Mouse (Mus musculus): ENCODE measurements around the gene Pigv. TPM values are rescaled to one million over a fixed set of nuclear protein-coding genes. Genes with fewer than 3 reads are reported as not detected.

The Pigv gene
- 13.2 and 15.4 TPM in 2 replicates for total RNA-seq (2014; fragmentation: Nextera tagmentation)
- total RNA-seq (2017), result 5.6 and 5.7 TPM in 2 replicates
- polyA plus RNA-seq (2012), result 11.4 and 12.7 TPM in 2 replicates

GRCm38 (mm10) chr4:133671881-133672844, at the start of gene Pigv:
TSS of gene Pigv (minus strand) at chr4:133672647.
- DNase-seq (ENCODE audit: low spot score), result peak; percentile 77

DNA sequence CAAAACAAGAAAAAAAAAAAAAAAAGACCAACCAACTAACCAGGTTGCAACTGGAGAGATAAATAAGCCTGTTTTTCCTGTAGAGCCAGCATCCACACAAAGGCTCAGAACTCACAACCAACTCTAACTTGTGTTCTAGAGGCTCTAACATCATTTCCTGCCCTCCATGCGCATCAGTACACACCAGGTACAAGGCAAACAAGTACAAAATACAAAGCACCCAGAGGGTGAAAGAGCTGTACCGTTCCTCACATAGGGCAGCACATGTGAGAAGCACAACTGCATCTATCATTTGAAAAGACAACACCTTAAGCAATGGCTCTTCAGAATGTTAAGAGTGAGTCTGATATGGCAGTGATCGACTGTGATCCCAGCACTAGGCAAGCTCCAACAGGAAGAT, 47.3 kb upstream of the Pigv start:
- peaks cover 53% of the 10 kb centered on the region for H3K4me1 ChIP-seq (ENCODE audit: insufficient read depth, low read depth, low read length)
- DNase-seq (ENCODE audit: low spot score) (no peak), ATAC-seq (ENCODE audit: extremely low read depth, insufficient number of reproducible peaks, low FRiP score, poor library complexity, severe bottlenecking) (no peak)
- H3K9me3 ChIP-seq (replicated peaks), result no peaks in the 10 kb centered on the region
- TF ChIP-seq POLR2AphosphoS5 (IDR thresholded peaks at IDR 0.05; ENCODE audit: insufficient replicate concordance, low read depth, low read length) (no peak), CTCF (IDR thresholded peaks at IDR 0.05; ENCODE audit: low read depth, low read length) (no peak), GATA1 (IDR thresholded peaks at IDR 0.05; ENCODE audit: borderline replicate concordance, low read length) (no peak), TAL1 (conservative IDR thresholded peaks at IDR 0.05; ENCODE audit: low read depth, low read length) (no peak), GATA2 (IDR thresholded peaks at IDR 0.05; ENCODE audit: borderline replicate concordance, low read depth, low read length) (no peak)
- no peaks in the 10 kb centered on the region for H3K27me3 ChIP-seq (ENCODE audit: insufficient read depth, low read length)
- peaks cover 97% of the 10 kb centered on the region for H3K36me3 ChIP-seq (replicated peaks)
- H3K4me3 ChIP-seq (ENCODE audit: low read depth, low read length), result no peak overlapping the region

More at GRCm38 (mm10) chr4:133671881-133672844, at the start of gene Pigv:
- Histone ChIP-seq H3K9me3 (replicated peaks) (no peaks in the 10 kb centered on the region), H3K27me3 (ENCODE audit: insufficient read depth, low read length) (no peaks in the 10 kb centered on the region), H3K4me1 (ENCODE audit: insufficient read depth, low read depth, low read length) (peaks cover 72% of the 10 kb centered on the region), H3K36me3 (replicated peaks) (peaks cover 38% of the 10 kb centered on the region), H3K4me3 (ENCODE audit: low read depth, low read length) (peak within 1 kb of the TSS; percentile 76)
- peak; percentile 12; the same call in 1 of the 2 replicates for ATAC-seq (ENCODE audit: extremely low read depth, insufficient number of reproducible peaks, low FRiP score, poor library complexity, severe bottlenecking)
- no peak for TF ChIP-seq GATA2 (IDR thresholded peaks at IDR 0.05; ENCODE audit: borderline replicate concordance, low read depth, low read length)
- TF ChIP-seq POLR2AphosphoS5 (IDR thresholded peaks at IDR 0.05; ENCODE audit: insufficient replicate concordance, low read depth, low read length), result no peak
- TF ChIP-seq GATA1 (IDR thresholded peaks at IDR 0.05; ENCODE audit: borderline replicate concordance, low read length), result no peak
- TF ChIP-seq TAL1 (conservative IDR thresholded peaks at IDR 0.05; ENCODE audit: low read depth, low read length), result no peak
- no peak for TF ChIP-seq CTCF (IDR thresholded peaks at IDR 0.05; ENCODE audit: low read depth, low read length)

DNA sequence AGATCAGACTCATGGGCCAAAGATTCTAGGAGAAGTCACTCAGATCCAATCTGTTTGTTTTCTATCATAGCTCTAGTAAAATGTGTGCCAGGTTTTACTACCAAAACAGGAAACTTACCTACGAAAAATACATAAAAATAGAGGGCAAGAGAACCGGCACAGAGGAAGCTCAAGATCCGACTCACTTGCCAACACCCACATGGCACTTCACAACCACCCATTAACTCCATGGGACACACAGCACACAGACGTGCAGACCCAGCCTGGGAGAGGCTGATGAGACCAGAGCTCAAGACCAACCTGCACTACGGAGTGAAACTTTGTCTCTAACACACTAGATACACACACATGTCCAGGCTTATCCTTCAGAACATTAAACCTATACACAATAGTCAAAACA, 40.3 kb upstream of the Pigv start:
- peaks cover 59% of the 10 kb centered on the region for H3K4me1 ChIP-seq (ENCODE audit: insufficient read depth, low read depth, low read length)
- H3K36me3 ChIP-seq (replicated peaks), result peaks cover 98% of the 10 kb centered on the region

DNA sequence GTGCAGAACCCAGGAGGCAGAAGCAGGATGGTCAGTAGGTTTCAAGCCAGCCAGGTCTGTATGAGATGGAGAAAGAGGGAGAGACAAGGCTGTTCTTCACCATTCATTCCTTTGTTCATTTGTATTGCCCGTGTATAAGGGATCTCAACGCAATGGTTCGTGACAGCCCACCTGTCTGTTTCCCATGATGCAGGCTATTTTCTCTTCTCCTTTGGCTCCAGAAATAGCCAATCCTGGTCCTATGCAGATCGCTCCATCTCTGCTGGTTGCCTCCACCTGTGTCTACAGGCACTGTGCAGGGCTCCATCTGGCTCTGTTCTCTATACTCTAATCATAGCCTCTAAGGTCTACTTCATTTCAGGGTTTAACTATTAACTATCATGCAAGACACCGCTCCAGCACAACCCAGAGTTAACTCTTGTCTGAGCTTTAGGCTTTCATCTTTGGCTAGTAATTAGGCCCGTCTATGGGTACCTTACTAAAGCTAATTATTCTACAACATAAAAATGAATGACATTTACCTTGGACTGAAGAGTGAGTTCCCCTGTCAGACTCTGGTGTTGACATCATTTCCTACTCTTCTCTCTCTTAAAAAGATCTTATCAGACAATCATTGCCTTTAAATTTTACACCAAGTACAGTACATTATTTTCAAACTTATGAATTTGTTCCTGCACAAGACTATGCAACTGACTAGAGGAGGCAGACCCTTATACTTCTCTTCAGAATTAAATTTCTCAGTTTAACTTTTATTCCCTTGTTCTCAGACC, 39.0 kb upstream of the Pigv start:
- DNase-seq (ENCODE audit: low spot score) (no peak), ATAC-seq (ENCODE audit: extremely low read depth, insufficient number of reproducible peaks, low FRiP score, poor library complexity, severe bottlenecking) (no peak)
- Histone ChIP-seq H3K36me3 (replicated peaks) (peaks cover 98% of the 10 kb centered on the region), H3K4me3 (ENCODE audit: low read depth, low read length) (no peak overlapping the region), H3K4me1 (ENCODE audit: insufficient read depth, low read depth, low read length) (peaks cover 62% of the 10 kb centered on the region), H3K9me3 (replicated peaks) (no peaks in the 10 kb centered on the region), H3K27me3 (ENCODE audit: insufficient read depth, low read length) (no peaks in the 10 kb centered on the region)
- TF ChIP-seq TAL1 (conservative IDR thresholded peaks at IDR 0.05; ENCODE audit: low read depth, low read length), result no peak
- no peak for TF ChIP-seq GATA1 (IDR thresholded peaks at IDR 0.05; ENCODE audit: borderline replicate concordance, low read length)
- TF ChIP-seq GATA2 (IDR thresholded peaks at IDR 0.05; ENCODE audit: borderline replicate concordance, low read depth, low read length), result no peak
- TF ChIP-seq CTCF (IDR thresholded peaks at IDR 0.05; ENCODE audit: low read depth, low read length), result no peak
- TF ChIP-seq POLR2AphosphoS5 (IDR thresholded peaks at IDR 0.05; ENCODE audit: insufficient replicate concordance, low read depth, low read length), result no peak

More for the DNA sequence above, 40.3 kb upstream of the Pigv start:
- ATAC-seq (ENCODE audit: extremely low read depth, insufficient number of reproducible peaks, low FRiP score, poor library complexity, severe bottlenecking) (no peak), DNase-seq (ENCODE audit: low spot score) (no peak)
- no peak for TF ChIP-seq POLR2AphosphoS5 (IDR thresholded peaks at IDR 0.05; ENCODE audit: insufficient replicate concordance, low read depth, low read length)
- no peak for TF ChIP-seq CTCF (IDR thresholded peaks at IDR 0.05; ENCODE audit: low read depth, low read length)
- TF ChIP-seq TAL1 (conservative IDR thresholded peaks at IDR 0.05; ENCODE audit: low read depth, low read length), result no peak
- TF ChIP-seq GATA1 (IDR thresholded peaks at IDR 0.05; ENCODE audit: borderline replicate concordance, low read length), result no peak
- no peak for TF ChIP-seq GATA2 (IDR thresholded peaks at IDR 0.05; ENCODE audit: borderline replicate concordance, low read depth, low read length)
- Histone ChIP-seq H3K9me3 (replicated peaks) (no peaks in the 10 kb centered on the region), H3K4me3 (ENCODE audit: low read depth, low read length) (no peak overlapping the region), H3K27me3 (ENCODE audit: insufficient read depth, low read length) (no peaks in the 10 kb centered on the region)

DNA sequence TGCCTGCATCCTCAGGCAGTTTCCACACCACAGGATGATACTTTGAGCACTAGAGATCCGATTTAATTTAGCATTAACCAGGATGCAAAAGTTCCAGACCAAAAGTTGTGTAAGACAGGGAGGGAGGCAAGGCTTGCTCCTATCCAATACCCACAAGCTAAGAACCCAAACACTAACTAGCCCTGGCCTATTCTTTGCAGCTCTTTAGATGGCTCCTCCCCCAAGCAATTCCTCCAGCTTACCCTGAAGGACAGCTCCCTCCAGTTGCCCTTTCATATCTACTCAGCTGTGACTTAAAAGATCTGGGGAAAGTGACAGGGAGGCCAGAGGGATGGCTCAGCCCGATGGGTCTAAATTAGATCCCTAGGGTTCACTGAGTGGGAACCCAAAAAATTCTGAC, 36.9 kb upstream of the Pigv start:
- Histone ChIP-seq H3K4me1 (ENCODE audit: insufficient read depth, low read depth, low read length) (peaks cover 65% of the 10 kb centered on the region), H3K9me3 (replicated peaks) (no peaks in the 10 kb centered on the region), H3K36me3 (replicated peaks) (peaks cover 97% of the 10 kb centered on the region), H3K4me3 (ENCODE audit: low read depth, low read length) (no peak overlapping the region), H3K27me3 (ENCODE audit: insufficient read depth, low read length) (no peaks in the 10 kb centered on the region)
- ATAC-seq (ENCODE audit: extremely low read depth, insufficient number of reproducible peaks, low FRiP score, poor library complexity, severe bottlenecking) (no peak), DNase-seq (ENCODE audit: low spot score) (no peak)
- TF ChIP-seq TAL1 (conservative IDR thresholded peaks at IDR 0.05; ENCODE audit: low read depth, low read length), result no peak
- TF ChIP-seq CTCF (IDR thresholded peaks at IDR 0.05; ENCODE audit: low read depth, low read length), result no peak
- no peak for TF ChIP-seq POLR2AphosphoS5 (IDR thresholded peaks at IDR 0.05; ENCODE audit: insufficient replicate concordance, low read depth, low read length)
- no peak for TF ChIP-seq GATA1 (IDR thresholded peaks at IDR 0.05; ENCODE audit: borderline replicate concordance, low read length)
- TF ChIP-seq GATA2 (IDR thresholded peaks at IDR 0.05; ENCODE audit: borderline replicate concordance, low read depth, low read length), result no peak

All from G1E (cell line).